Mouse (Mus musculus): Measurements from ENCODE around the gene Gm44965.

DNA sequence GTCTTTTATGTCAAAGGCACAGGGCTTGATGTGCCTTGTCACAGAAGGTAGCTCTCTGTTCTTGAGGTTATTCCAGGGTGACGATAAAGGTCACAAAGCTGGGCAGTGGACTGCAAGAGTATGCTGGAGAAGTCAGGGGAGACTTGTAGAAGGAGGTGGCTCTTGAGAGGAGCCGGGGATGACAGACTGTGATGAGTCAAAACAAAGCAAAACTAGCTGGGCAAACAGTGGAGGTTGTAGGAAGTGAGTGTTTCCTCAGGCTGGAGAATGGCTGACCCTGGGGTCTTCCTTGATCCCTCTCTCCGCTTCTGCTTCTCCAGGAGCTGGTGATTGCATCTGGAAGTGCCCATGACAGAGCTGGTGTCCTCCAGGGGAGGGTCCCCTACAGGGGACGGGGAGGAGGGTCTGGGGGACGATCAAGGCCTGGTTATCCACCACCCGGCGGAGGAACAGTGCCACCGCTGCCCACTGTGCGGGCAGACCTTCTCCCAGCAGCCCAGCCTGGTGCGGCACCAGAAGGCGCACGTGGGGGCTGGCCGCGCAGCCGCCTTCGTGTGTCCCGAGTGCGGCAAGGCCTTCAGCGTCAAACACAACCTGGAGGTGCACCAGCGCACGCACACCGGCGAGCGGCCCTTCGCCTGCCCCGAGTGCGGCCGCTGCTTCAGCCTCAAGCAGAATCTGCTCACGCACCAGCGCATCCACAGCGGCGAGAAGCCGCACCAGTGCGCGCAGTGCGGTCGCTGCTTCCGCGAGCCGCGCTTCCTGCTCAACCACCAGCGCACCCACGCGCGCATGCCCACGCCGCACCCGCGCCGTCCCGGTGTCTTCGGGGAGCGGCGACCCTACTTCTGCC lies 35.3 kb downstream of the Gm44965 start:
- TF ChIP-seq CTCF (IDR thresholded peaks at IDR 0.05; ENCODE audit: borderline replicate concordance, insufficient read depth, low read depth, low read length), result no peak
- peak; percentile 46; the same call in 1 of the 2 replicates for TF ChIP-seq POLR2A (IDR thresholded peaks at IDR 0.05; ENCODE audit: borderline replicate concordance, insufficient read depth, low read length)

Data from cerebellum, adult 2 months (tissue).